Mouse (Mus musculus) layer of hippocampus, adult 9-10 months (tissue): ENCODE data around the gene Olfr1471.
"Not testable (repeated sequence)": the region's sequence is repeated elsewhere in the genome, so short reads cannot be mapped to it uniquely, and the experiment has no call there.

Experiments used
- DNase-seq: peaks from one replicate; pipeline ENCODE4 v3.0.0; 2022; ENCODE audit warnings: low spot score

Olfr1471 gene

DNA sequence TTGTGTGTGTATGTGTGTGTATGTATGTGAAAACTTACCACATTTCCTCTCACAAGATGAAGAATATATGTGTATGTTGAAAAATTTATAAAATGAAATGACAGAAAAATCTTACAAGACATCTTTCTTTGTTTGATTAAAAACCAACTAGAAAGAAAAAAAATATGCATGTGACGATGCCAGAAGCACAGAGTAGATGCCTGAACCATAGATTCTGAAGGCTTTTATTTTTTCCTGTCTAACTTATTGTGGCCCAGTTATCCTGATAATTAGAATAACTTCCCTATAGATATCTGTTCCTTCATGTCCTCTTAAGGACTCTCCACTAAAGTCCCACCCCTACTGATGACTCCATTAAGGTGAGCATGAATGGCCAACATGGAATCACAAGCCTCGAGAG, at the start of gene Olfr1471:
Olfr1471 (plus strand) TSS at position 301 of the 400 bp plus-strand sequence.
- DNase-seq: not testable (repeated sequence)

DNA sequence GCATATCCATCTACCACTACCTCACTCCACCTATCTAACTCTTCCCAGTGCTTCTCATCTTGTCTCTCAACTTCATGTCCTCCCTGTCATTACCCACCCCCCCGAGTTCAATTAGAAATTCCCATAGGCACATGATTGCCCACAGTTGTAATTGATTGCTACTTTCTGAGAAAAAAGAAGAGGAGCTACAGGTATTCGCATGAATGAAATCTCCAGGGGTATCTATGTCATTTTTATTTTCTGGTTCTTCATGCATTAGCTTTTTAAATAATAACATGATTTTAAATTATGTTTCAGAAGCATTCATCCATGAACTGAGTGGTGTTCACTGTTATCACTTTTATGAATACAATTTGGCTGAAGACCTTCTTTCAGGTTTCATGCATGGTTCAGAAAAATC, 35.7 kb upstream of the Olfr1471 start, which contains the start of gene Olfr1469:
Olfr1469 (plus strand) TSS at position 301 of the 400 bp plus-strand sequence.
- no peak for DNase-seq

DNA sequence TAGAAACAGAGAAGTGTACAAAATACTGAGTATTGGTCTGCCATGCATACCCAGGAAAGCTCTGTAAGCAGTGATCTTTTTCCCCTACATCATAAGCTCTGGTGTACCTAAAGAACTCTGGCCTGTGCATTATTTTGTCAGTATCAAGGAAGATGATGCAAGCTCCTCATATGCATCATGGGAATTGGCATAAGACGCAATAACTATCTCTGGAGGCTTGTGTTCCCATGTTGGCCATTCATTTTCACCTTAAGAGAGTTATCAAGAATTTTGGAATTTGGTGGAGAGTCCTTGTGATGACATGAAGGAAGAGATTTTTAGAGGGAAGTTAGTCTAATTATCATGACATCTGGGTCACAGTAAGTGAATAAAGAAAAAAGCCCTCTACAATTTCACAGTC, 12.8 kb downstream of the Olfr1471 start, which contains the start of gene Olfr1472:
Olfr1472 (minus strand) TSS at position 101 of the 400 bp plus-strand sequence.
- no peak for DNase-seq

DNA sequence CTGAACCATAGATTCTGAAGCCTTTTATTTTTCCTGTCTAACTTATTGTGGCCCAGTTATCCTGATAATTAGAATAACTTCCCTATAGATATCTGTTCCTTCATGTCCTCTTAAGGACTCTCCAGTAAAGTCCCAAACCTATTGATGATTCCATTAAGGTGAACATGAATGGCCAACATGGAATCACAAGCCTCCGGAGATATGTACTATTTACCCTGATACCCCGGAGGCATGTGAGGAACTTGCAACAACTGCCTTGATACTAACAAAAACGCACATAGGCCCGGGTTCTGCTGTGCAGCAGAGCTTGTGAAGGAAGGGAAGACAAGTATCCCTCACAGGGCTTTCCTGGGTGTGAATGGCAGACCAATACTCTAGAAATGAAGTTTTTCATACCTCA, 26.1 kb downstream of the Olfr1471 start, which contains the start of gene Olfr1474:
Olfr1474 (plus strand) TSS at position 301 of the 400 bp plus-strand sequence.
- DNase-seq: not testable (repeated sequence)

DNA sequence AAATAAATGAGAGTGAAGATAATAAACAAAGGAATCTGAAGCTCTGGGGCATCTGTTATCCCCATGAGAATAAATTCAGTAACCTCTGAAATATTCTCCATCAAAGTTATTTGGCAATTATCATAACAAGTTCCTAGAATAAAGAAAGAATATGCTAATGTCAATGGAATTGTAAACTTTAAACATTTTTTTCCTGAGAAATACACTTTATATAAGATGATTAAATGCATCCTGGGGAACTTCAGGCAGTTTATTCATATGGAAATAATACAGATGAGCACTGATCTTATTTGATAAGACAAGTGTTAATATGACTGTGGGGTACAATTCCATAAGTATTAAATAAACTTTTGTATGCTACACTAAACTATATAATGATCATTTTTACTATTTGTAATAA, 36.9 kb downstream of the Olfr1471 start, which contains the start of gene Olfr1475:
Olfr1475 (minus strand) TSS at position 101 of the 400 bp plus-strand sequence.
- no peak for DNase-seq

DNA sequence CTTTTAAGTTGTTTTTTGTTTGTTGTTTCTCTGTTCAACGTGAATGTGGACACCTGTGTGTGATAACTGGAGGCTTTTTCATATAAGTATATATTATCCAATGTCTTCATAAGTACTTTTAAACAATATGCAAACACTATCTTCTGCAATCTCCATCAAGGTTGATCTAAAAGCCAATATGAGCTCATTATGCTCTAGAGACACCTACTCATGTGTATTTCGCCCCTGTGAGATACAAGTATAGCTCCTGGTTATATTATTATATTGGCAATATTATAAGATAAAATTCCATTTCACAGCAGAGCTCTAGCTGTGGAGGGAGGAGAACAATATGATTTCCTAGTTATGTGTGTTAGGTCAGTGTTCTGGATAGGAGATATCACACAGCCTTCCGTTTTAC, 57.0 kb downstream of the Olfr1471 start, which contains the start of gene Olfr1477:
Olfr1477 (plus strand) TSS at position 301 of the 400 bp plus-strand sequence.
- DNase-seq: no peak
